Mouse (Mus musculus) MEL (cell line): Measurements from ENCODE around the gene Ap1s3. TPM values are rescaled to one million over a fixed set of nuclear protein-coding genes. Genes with fewer than 3 reads are reported as not detected.

ENCODE experiments used
- DNase-seq: peaks from one replicate; pipeline ENCODE4 v3.0.0; 2011; ENCODE audit warnings: low read depth, low spot score
- H3K27ac ChIP-seq: 2 replicates; pipeline ENCODE4 v1.5.1; 2012; ENCODE audit warnings: low read depth, mild to moderate bottlenecking, control low read depth, low read length, moderate library complexity; ENCODE audit not compliant: control insufficient read depth
- H3K27me3 ChIP-seq, 2 experiments: fragments of 150-350 bp in 1 of 2; sonication (generic) in 1 of 2; 2 replicates each; pipeline ENCODE4 v1.6.1; 2012; ENCODE audit warnings: low read length in 2 of 2, mild to moderate bottlenecking in 2 of 2, improper control_type of control experiment in 1 of 2, moderate library complexity in 1 of 2; ENCODE audit not compliant: insufficient read depth in 2 of 2, control insufficient read depth in 1 of 2
- H3K36me3 ChIP-seq, 2 experiments: 2 replicates each; pipeline ENCODE4 v1.6.1; 2012 to 2014; ENCODE audit warnings: low read length in 2 of 2, improper control_type of control experiment in 1 of 2, inconsistent platforms in 1 of 2, mild to moderate bottlenecking in 1 of 2; ENCODE audit not compliant: insufficient read depth in 2 of 2, control insufficient read depth in 1 of 2
- H3K4me1 ChIP-seq, 2 experiments: fragments of 150-350 bp in 1 of 2; sonication (generic) in 1 of 2; 2 replicates each; pipeline ENCODE4 v1.6.1; 2012; ENCODE audit warnings: low read length in 2 of 2, improper control_type of control experiment in 1 of 2, mild to moderate bottlenecking in 1 of 2; ENCODE audit not compliant: insufficient read depth in 2 of 2, control insufficient read depth in 1 of 2
- H3K4me3 ChIP-seq, 2 experiments: fragments of 150-350 bp in 1 of 2; sonication (generic) in 1 of 2; 2 replicates each; pipeline ENCODE4 v1.5.1; 2012; ENCODE audit warnings: low read depth in 2 of 2, low read length in 2 of 2, mild to moderate bottlenecking in 2 of 2, moderate library complexity in 2 of 2, control low read depth in 1 of 2, improper control_type of control experiment in 1 of 2; ENCODE audit not compliant: control insufficient read depth in 1 of 2, insufficient read depth in 1 of 2
- H3K79me2 ChIP-seq: 2 replicates; pipeline ENCODE4 v1.6.1; 2012; ENCODE audit warnings: mild to moderate bottlenecking, low read length, moderate library complexity; ENCODE audit not compliant: control insufficient read depth, poor library complexity, insufficient read depth
- H3K9ac ChIP-seq: 2 replicates; pipeline ENCODE4 v1.6.1; 2012; ENCODE audit warnings: low read depth, mild to moderate bottlenecking, control low read depth, low read length, moderate library complexity; ENCODE audit not compliant: control insufficient read depth, poor library complexity, severe bottlenecking
- H3K9me3 ChIP-seq: fragments of 150-350 bp; sonication (generic); replicated peaks from 2 replicates; pipeline ENCODE4 v1.6.1; 2012; ENCODE audit warnings: mild to moderate bottlenecking, low read length, improper control_type of control experiment, moderate library complexity; ENCODE audit not compliant: insufficient read depth
- BHLHE40 ChIP-seq: IDR thresholded peaks from 2 replicates; pipeline ENCODE4 v1.6.1; 2012; ENCODE audit warnings: low read depth, mild to moderate bottlenecking, inconsistent platforms, low read length, improper control_type of control experiment, borderline replicate concordance
- CTCF ChIP-seq, 3 experiments: IDR thresholded peaks in 2 of 3; conservative IDR thresholded peaks in 1 of 3; 2 replicates each; pipeline ENCODE4 v1.5.1; 2011 to 2012; ENCODE audit warnings: low read length in 3 of 3, low read depth in 2 of 3, mild to moderate bottlenecking in 2 of 3, improper control_type of control experiment in 1 of 3, inconsistent platforms in 1 of 3, mixed read lengths in 1 of 3, moderate library complexity in 1 of 3; ENCODE audit not compliant: control insufficient read depth in 1 of 3, insufficient read depth in 1 of 3, poor library complexity in 1 of 3, severe bottlenecking in 1 of 3
- ELF1 ChIP-seq: IDR thresholded peaks from 2 replicates; pipeline ENCODE4 v1.6.1; 2014; ENCODE audit warnings: low read depth, mild to moderate bottlenecking, inconsistent platforms, low read length, improper control_type of control experiment, moderate library complexity
- GABPA ChIP-seq: IDR thresholded peaks from 2 replicates; pipeline ENCODE4 v1.6.1; 2012; ENCODE audit warnings: low read depth, mild to moderate bottlenecking, inconsistent platforms, low read length, improper control_type of control experiment, moderate library complexity
- HCFC1 ChIP-seq: IDR thresholded peaks from 2 replicates; pipeline ENCODE4 v1.6.1; 2012; ENCODE audit warnings: low read depth, mild to moderate bottlenecking, inconsistent platforms, low read length, improper control_type of control experiment, moderate library complexity
- MAX ChIP-seq: IDR thresholded peaks from 2 replicates; pipeline ENCODE4 v1.6.1; 2011; ENCODE audit warnings: low read length, improper control_type of control experiment
- MXI1 ChIP-seq: IDR thresholded peaks from 2 replicates; pipeline ENCODE4 v1.6.1; 2011; ENCODE audit warnings: mild to moderate bottlenecking, low read depth, low read length, improper control_type of control experiment
- MYB ChIP-seq: IDR thresholded peaks from 2 replicates; pipeline ENCODE4 v1.6.1; 2011; ENCODE audit warnings: mild to moderate bottlenecking, low read depth, low read length, improper control_type of control experiment
- MYC ChIP-seq: IDR thresholded peaks from 2 replicates; pipeline ENCODE4 v1.6.1; 2011; ENCODE audit warnings: low read depth, mild to moderate bottlenecking, low read length, improper control_type of control experiment, moderate library complexity
- NELFE ChIP-seq: IDR thresholded peaks from 2 replicates; pipeline ENCODE4 v1.6.1; 2011; ENCODE audit warnings: low read depth, low read length, improper control_type of control experiment
- NRF1 ChIP-seq: IDR thresholded peaks from 2 replicates; pipeline ENCODE4 v1.6.1; 2014; ENCODE audit warnings: low read depth, mild to moderate bottlenecking, inconsistent platforms, low read length, improper control_type of control experiment, moderate library complexity; ENCODE audit not compliant: poor library complexity, insufficient read depth, severe bottlenecking
- POLR2AphosphoS2 ChIP-seq: IDR thresholded peaks from 2 replicates; pipeline ENCODE4 v1.6.1; 2011; ENCODE audit warnings: low read length, improper control_type of control experiment
- RAD21 ChIP-seq: IDR thresholded peaks from 2 replicates; pipeline ENCODE4 v1.6.1; 2011; ENCODE audit warnings: mild to moderate bottlenecking, low read depth, low read length, improper control_type of control experiment
- RCOR1 ChIP-seq: IDR thresholded peaks from 2 replicates; pipeline ENCODE4 v1.6.1; 2012; ENCODE audit warnings: low read depth, mild to moderate bottlenecking, inconsistent platforms, low read length, improper control_type of control experiment
- SIN3A ChIP-seq: IDR thresholded peaks from 2 replicates; pipeline ENCODE4 v1.6.1; 2012; ENCODE audit warnings: low read length, improper control_type of control experiment, inconsistent platforms
- SMC3 ChIP-seq: IDR thresholded peaks from 2 replicates; pipeline ENCODE4 v1.6.1; 2011; ENCODE audit warnings: low read depth, low read length, improper control_type of control experiment
- TBP ChIP-seq: IDR thresholded peaks from 2 replicates; pipeline ENCODE4 v1.8.0; 2011; ENCODE audit warnings: low read depth, low read length, improper control_type of control experiment
- TCF12 ChIP-seq: IDR thresholded peaks from 2 replicates; pipeline ENCODE4 v1.6.1; 2014; ENCODE audit warnings: low read depth, mild to moderate bottlenecking, inconsistent platforms, low read length, improper control_type of control experiment, moderate library complexity
- ZC3H11A ChIP-seq: IDR thresholded peaks from 2 replicates; pipeline ENCODE4 v1.6.1; 2012; ENCODE audit warnings: low read depth, mild to moderate bottlenecking, inconsistent platforms, low read length, improper control_type of control experiment
- ZKSCAN1 ChIP-seq: IDR thresholded peaks from 2 replicates; pipeline ENCODE4 v1.6.1; 2012; ENCODE audit warnings: low read depth, mild to moderate bottlenecking, inconsistent platforms, low read length, improper control_type of control experiment, moderate library complexity
- ZNF384 ChIP-seq: IDR thresholded peaks from 2 replicates; pipeline ENCODE4 v1.6.1; 2012; ENCODE audit warnings: low read depth, mild to moderate bottlenecking, inconsistent platforms, low read length, improper control_type of control experiment
- polyA plus RNA-seq, 2 experiments: library from polyadenylated mRNA; stranded (reverse) in 1 of 2; unstranded in 1 of 2; fragments of >175 nt in 1 of 2; fragments of >200 nt in 1 of 2; gene quantifications; 2 replicates each; pipeline versions ENCODE4 v1.2.1 to v1.2.4; 2012; ENCODE audit warnings: low replicate concordance in 2 of 2, low read depth in 1 of 2; ENCODE audit not compliant: insufficient read length in 2 of 2, insufficient read depth in 1 of 2, missing spikeins in 1 of 2
- total RNA-seq: library from RNA; depleted of rRNA; stranded (reverse); fragments of 300-350 nt; gene quantifications from 2 replicates; pipeline ENCODE4 v1.2.3, GENCODE M21; 2012

The Ap1s3 gene
- total and polyA plus RNA-seq, 3 experiments = 4.3 to 50.6 (median 19.0) TPM

DNA sequence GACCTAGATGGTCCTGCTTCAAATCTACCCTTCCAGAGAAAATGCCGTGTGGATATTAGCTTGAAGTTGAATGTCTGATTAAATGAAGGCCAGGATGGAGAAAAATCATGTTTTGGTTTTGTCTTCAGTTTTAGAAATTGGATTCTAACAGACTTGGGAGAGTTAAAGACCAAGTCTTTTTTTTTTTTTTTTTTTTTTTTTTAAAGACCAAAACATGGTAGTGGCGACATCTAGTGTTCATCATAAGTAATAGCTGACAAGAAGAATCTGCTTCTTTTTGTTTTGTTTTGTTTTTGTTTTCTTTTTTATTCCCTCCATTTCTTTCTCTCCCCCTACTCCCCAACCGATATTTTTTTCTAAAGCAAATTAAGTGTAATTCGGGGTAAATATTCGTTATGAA lies 11.2 kb upstream of the Ap1s3 start:
- TF ChIP-seq BHLHE40 = no peak
- TF ChIP-seq NELFE = no peak
- no peak for TF ChIP-seq MXI1
- peak; percentile 59 for TF ChIP-seq SIN3A
- TF ChIP-seq RAD21 = peak; percentile 89
- TF ChIP-seq TCF12 = no peak
- no peak for TF ChIP-seq GABPA
- TF ChIP-seq SMC3 = peak; percentile 67
- TF ChIP-seq CTCF (IDR thresholded peaks at IDR 0.05 in 2 of 3, conservative IDR thresholded peaks at IDR 0.05 in 1 of 3; ENCODE audit: control insufficient read depth in 1 of 3, insufficient read depth in 1 of 3, low read depth in 2 of 3, low read length in 3 of 3, poor library complexity in 1 of 3, severe bottlenecking in 1 of 3) = peak in 1 of 3 experiments; percentile 53; a peak in 3 of 6 replicates
- peak; percentile 53 for TF ChIP-seq HCFC1
- no peak for TF ChIP-seq POLR2AphosphoS2
- TF ChIP-seq ELF1 = no peak
- TF ChIP-seq MYB = no peak
- no peak for TF ChIP-seq RCOR1
- TF ChIP-seq ZKSCAN1 = peak; percentile 70; the same call in 1 of the 2 replicates
- peak; percentile 82 for TF ChIP-seq ZC3H11A
- peak; percentile 100 for TF ChIP-seq ZNF384
- no peak for TF ChIP-seq MYC
- no peak for TF ChIP-seq NRF1
- Histone ChIP-seq H3K27ac (no peak overlapping the region), H3K9ac (no peak overlapping the region), H3K27me3 (no peaks in the 10 kb centered on the region), H3K79me2 (no peaks in the 10 kb centered on the region), H3K4me1 (peaks cover 0 to 8% of the 10 kb centered on the region in 2 experiments; a peak in 2 of 4 replicates), H3K36me3 (peaks cover 0 to 12% of the 10 kb centered on the region in 2 experiments; a peak in 2 of 4 replicates), H3K9me3 (no peaks in the 10 kb centered on the region), H3K4me3 (peak overlapping the region; percentile 46 to 58; a peak in 3 of 4 replicates)
- DNase-seq = peak; percentile 57

DNA sequence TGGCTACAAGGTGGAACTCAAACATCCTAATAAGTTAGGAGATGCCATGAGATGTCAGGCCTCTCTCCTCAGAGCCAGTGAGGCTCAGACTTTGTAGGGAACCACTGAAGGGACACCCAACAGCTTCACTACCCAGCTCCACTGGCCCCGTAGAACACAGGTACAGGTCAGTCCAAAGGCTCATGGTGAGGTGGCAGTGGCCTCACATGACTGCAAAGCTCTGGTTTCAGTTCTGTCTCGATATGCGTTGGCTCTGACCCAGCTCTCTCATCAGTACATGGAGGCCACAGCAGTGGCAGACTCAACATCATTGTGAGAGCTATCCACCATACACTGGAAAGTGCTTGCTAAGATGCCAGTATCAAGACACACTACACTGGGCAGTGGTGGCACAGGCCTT lies 9.0 kb upstream of the Ap1s3 start:
- Histone ChIP-seq H3K27me3 (no peaks in the 10 kb centered on the region), H3K9me3 (no peaks in the 10 kb centered on the region), H3K9ac (no peak overlapping the region), H3K27ac (no peak overlapping the region), H3K4me3 (no peak overlapping the region), H3K36me3 (peaks cover 0 to 12% of the 10 kb centered on the region in 2 experiments; a peak in 2 of 4 replicates), H3K79me2 (no peaks in the 10 kb centered on the region), H3K4me1 (peaks cover 0 to 12% of the 10 kb centered on the region in 2 experiments; a peak in 2 of 4 replicates)
- DNase-seq = no peak
- TF ChIP-seq SIN3A (no peak), HCFC1 (no peak), MAX (no peak), MYC (no peak), NELFE (no peak), TBP (no peak)
